Mouse (Mus musculus) neutrophil, adult 5-6 weeks (primary cell): ENCODE data around the gene Ushbp1. TPM values are rescaled to one million over a fixed set of nuclear protein-coding genes. Genes with fewer than 3 reads are reported as not detected.

Experiments used
- total RNA-seq: library from RNA; stranded (forward); fragments of 200-1000 nt; gene quantifications from 2 replicates; pipeline ENCODE4 v1.2.3, GENCODE M21; 2017

Ushbp1 gene
- total RNA-seq, 1 experiment from 2014 or later, result not detected

Other genes with a start within 250 kb of the Ushbp1 start
- 121 and 130 TPM in 2 replicates for gene Myo9b, start 123.1 kb downstream of the Ushbp1 start, total RNA-seq
- 75.3 and 89.4 TPM in 2 replicates for gene Haus8, start 122.9 kb downstream of the Ushbp1 start, total RNA-seq
- 160 and 172 TPM in 2 replicates for gene Use1, start 29.0 kb downstream of the Ushbp1 start, total RNA-seq
- gene Ocel1, start 24.5 kb downstream of the Ushbp1 start, total RNA-seq, result 31.3 and 46.7 TPM in 2 replicates
- 8.6 and 9.2 TPM in 2 replicates for gene Nr2f6, start 13.8 kb downstream of the Ushbp1 start, total RNA-seq
- 57.7 and 63.6 TPM in 2 replicates for gene Babam1, start 1.1 kb upstream of the Ushbp1 start, total RNA-seq
- 0.61 TPM in 1 of 2 replicates, not detected in the other for gene Ankle1, start 10.2 kb upstream of the Ushbp1 start, total RNA-seq
- gene Abhd8, start 67.9 kb upstream of the Ushbp1 start, total RNA-seq, result 7.8 and 11.0 TPM in 2 replicates
- 18.0 and 19.5 TPM in 2 replicates for gene Mrpl34, start 69.2 kb upstream of the Ushbp1 start, total RNA-seq
- gene Dda1, start 73.4 kb upstream of the Ushbp1 start, total RNA-seq, result 29.2 and 34.6 TPM in 2 replicates
- gene Ano8, start 90.2 kb upstream of the Ushbp1 start, total RNA-seq, result 6.1 and 8.5 TPM in 2 replicates
- gene Gtpbp3, start 92.3 kb upstream of the Ushbp1 start, total RNA-seq, result 15.2 and 19.7 TPM in 2 replicates
- not detected in 2 replicates for gene Plvap, start 116.0 kb upstream of the Ushbp1 start, total RNA-seq
- gene Ccdc194, start 129.9 kb upstream of the Ushbp1 start, total RNA-seq, result not detected in 2 replicates
- 7.6 and 18.4 TPM in 2 replicates for gene Bst2, start 141.7 kb upstream of the Ushbp1 start, total RNA-seq
- 35.4 and 39.8 TPM in 2 replicates for gene Mvb12a, start 147.1 kb upstream of the Ushbp1 start, total RNA-seq
- 0.25 and 0.58 TPM in 2 replicates for gene Tmem221, start 163.1 kb upstream of the Ushbp1 start, total RNA-seq
- not detected in 2 replicates for gene Nxnl1, start 170.8 kb upstream of the Ushbp1 start, total RNA-seq
- 3.4 and 5.7 TPM in 2 replicates for gene Slc27a1, start 173.1 kb upstream of the Ushbp1 start, total RNA-seq
- gene Pgls, start 196.4 kb upstream of the Ushbp1 start, total RNA-seq, result 45.6 and 55.1 TPM in 2 replicates
- gene Fam129c, start 201.8 kb upstream of the Ushbp1 start, total RNA-seq, result 94.7 and 127 TPM in 2 replicates
- gene Colgalt1, start 215.2 kb upstream of the Ushbp1 start, total RNA-seq, result 92.2 and 92.5 TPM in 2 replicates